ENCODE assay signal across 20 mouse cellular contexts in the genomic region with DNA sequence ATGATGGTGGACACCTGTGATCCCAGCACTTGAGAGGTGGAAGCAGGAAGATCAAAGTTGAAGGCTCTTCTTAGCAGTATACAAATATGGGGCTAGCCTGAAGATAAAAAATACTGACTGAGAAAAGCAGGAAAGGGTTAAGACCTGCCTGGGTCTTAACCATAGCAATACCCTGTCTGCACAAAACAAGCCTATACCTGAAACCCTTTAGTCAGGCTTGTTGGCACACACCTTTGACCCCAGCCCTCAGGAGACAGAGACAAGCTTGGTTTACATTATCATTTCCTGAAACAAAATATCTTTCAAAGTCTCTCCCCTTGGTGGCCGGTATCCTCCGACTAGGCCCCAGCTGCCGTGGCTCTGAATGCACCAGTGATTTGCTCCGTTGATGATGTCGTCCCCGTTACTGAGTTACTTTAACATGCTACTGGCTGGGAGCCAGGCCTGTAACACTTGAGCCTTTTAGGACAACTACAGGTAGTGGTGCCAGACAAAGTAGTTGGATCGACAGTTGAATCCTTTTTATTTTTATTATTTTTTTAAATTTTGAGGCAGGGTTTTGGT. TPM values are rescaled to one million over a fixed set of nuclear protein-coding genes. Genes with fewer than 3 reads are reported as not detected.
DNase-seq lines count a peak whose midpoint lies in the region; ATAC-seq and TF ChIP-seq lines count a peak whose summit lies in the region.
"Had no signal": no experiment of that assay in that cellular context is flagged by ENCODE, and none has a peak within 500 bp of the region (broad histone marks: within the 10 kb centered on the region; RNA-seq: fewer than 3 reads in every experiment).

No protein-coding gene starts in this region.

- no peak overlapping the region for H3K4me2 ChIP-seq in lung, postnatal 0 days (replicated peaks; ENCODE audit: low read depth, low read length)
- no peak overlapping the region for H3K4me2 ChIP-seq in embryonic facial prominence, embryonic 11.5 days (ENCODE audit: low read depth, low read length)
- H3K4me2 ChIP-seq: embryonic facial prominence, embryonic 12.5 days; forebrain, embryonic 12.5 days; heart, embryonic 13.5 days; liver, embryonic 12.5 days; neural tube, embryonic 13.5 days had no signal

- peak; percentile 14 for DNase-seq in lung, postnatal 36 days
- no peak for DNase-seq in lung, postnatal 0 days (ENCODE audit: low spot score)
- DNase-seq in embryonic facial prominence, embryonic 11.5 days (ENCODE audit: low spot score), result peak; percentile 35
- DNase-seq in kidney, adult 9 months, result peak; percentile 65
- DNase-seq in kidney, postnatal 4 days, result peak; percentile 58 to 72
- no peak for DNase-seq in frontal cortex, postnatal 10 days (ENCODE audit: low spot score in 2 of 2)
- DNase-seq in layer of hippocampus, adult 8-10 months (ENCODE audit: low spot score in 2 of 2), result no peak
- DNase-seq: adrenal gland, postnatal 10 days; cerebellum, adult 8-10 months; gastrocnemius, postnatal 36 days; heart, postnatal 4 days; thymus, adult 18-20 months had no signal

- TF ChIP-seq CTCF in lung, postnatal 0 days (IDR thresholded peaks at IDR 0.05), result no peak

- whole genome bisulfite sequencing in lung, postnatal 0 days, result 35% methylated on average over 7 of the region's 7 CpGs
- WGBS in embryonic facial prominence, embryonic 11.5 days, result 39% methylated on average over 7 of the region's 7 CpGs

- H3K36me3 ChIP-seq in lung, postnatal 0 days (ENCODE audit: insufficient read depth, low read length), result peaks cover 14% of the 10 kb centered on the region; the same call in 1 of the 2 replicates
- H3K36me3 ChIP-seq in embryonic facial prominence, embryonic 11.5 days (replicated peaks; ENCODE audit: control insufficient read depth, insufficient read depth, low read depth, low read length), result peaks cover 7% of the 10 kb centered on the region

- no peak overlapping the region for H3K9ac ChIP-seq in lung, postnatal 0 days (replicated peaks; ENCODE audit: low read depth)
- H3K9ac ChIP-seq in embryonic facial prominence, embryonic 11.5 days (replicated peaks; ENCODE audit: low read length), result no peak overlapping the region
- H3K9ac ChIP-seq: embryonic facial prominence, embryonic 12.5 days; forebrain, embryonic 12.5 days; heart, embryonic 13.5 days; liver, embryonic 12.5 days; neural tube, embryonic 13.5 days had no signal

- H3K9me3 ChIP-seq in lung, postnatal 0 days (ENCODE audit: low read length), result no peaks in the 10 kb centered on the region
- H3K9me3 ChIP-seq in embryonic facial prominence, embryonic 11.5 days (replicated peaks; ENCODE audit: control insufficient read depth, low read length), result no peaks in the 10 kb centered on the region
- H3K9me3 ChIP-seq: embryonic facial prominence, embryonic 12.5 days; forebrain, embryonic 12.5 days; G1E; heart, embryonic 13.5 days; liver, embryonic 12.5 days; neural tube, embryonic 13.5 days had no signal

- TF ChIP-seq EP300 in lung, postnatal 0 days (IDR thresholded peaks at IDR 0.05), result no peak

- no peak overlapping the region for H3K4me3 ChIP-seq in lung, postnatal 0 days (ENCODE audit: low read depth, low read length)
- no peak overlapping the region for H3K4me3 ChIP-seq in embryonic facial prominence, embryonic 11.5 days (ENCODE audit: low read depth, low read length)
- H3K4me3 ChIP-seq: embryonic facial prominence, embryonic 12.5 days; forebrain, embryonic 12.5 days; heart, embryonic 13.5 days; layer of hippocampus, adult 2 months; liver, embryonic 12.5 days; neural tube, embryonic 13.5 days had no signal

- no peaks in the 10 kb centered on the region for H3K27me3 ChIP-seq in lung, postnatal 0 days (replicated peaks; ENCODE audit: insufficient read depth, low read length)
- H3K27me3 ChIP-seq in embryonic facial prominence, embryonic 11.5 days (ENCODE audit: control insufficient read depth, insufficient read depth, low read length), result no peaks in the 10 kb centered on the region
- H3K27me3 ChIP-seq: embryonic facial prominence, embryonic 12.5 days; forebrain, embryonic 12.5 days; heart, embryonic 13.5 days; liver, embryonic 12.5 days; neural tube, embryonic 13.5 days had no signal

- no peak for ATAC-seq in lung, postnatal 0 days
- ATAC-seq in embryonic facial prominence, embryonic 11.5 days (replicated peaks; ENCODE audit: insufficient number of reproducible peaks, low FRiP score, low TSS enrichment, low read depth), result 0 out of 2 replicates have a peak, but pooled peaks have one; percentile 39
- ATAC-seq: hindbrain, postnatal 0 days; liver, embryonic 12.5 days had no signal

- H3K4me1 ChIP-seq in lung, postnatal 0 days (ENCODE audit: insufficient read depth, low read depth, low read length), result no peaks in the 10 kb centered on the region
- H3K4me1 ChIP-seq in embryonic facial prominence, embryonic 11.5 days (ENCODE audit: control insufficient read depth, insufficient read depth, low read length), result no peaks in the 10 kb centered on the region
- H3K4me1 ChIP-seq: forebrain, embryonic 12.5 days; heart, embryonic 13.5 days; neural tube, embryonic 13.5 days had no signal

- no peak overlapping the region for H3K27ac ChIP-seq in lung, postnatal 0 days (ENCODE audit: low read length)
- no peak overlapping the region for H3K27ac ChIP-seq in embryonic facial prominence, embryonic 11.5 days (replicated peaks; ENCODE audit: low read depth, low read length)
- H3K27ac ChIP-seq: embryonic facial prominence, embryonic 12.5 days; forebrain, embryonic 12.5 days; heart, embryonic 13.5 days; hindbrain, postnatal 0 days; layer of hippocampus, adult 2 months; liver, embryonic 12.5 days; neural tube, embryonic 13.5 days had no signal

RNA-seq across cellular contexts. Expression of gene Heatr3, which starts 6.8 kb away (rescaled TPM):
- 12.9 and 13.5 TPM in 2 replicates for polyA plus RNA-seq in lung, postnatal 0 days (2015; fragmentation: Nextera tagmentation; extraction: Ambion mirVana)
- polyA plus RNA-seq in embryonic facial prominence, embryonic 11.5 days (2014; fragmentation: Nextera tagmentation; extraction: Ambion mirVana), result 55.7 and 56.6 TPM in 2 replicates
- 10 to 100 TPM; 27.0 to 35.1 (median 31.1) TPM for total RNA-seq in layer of hippocampus, adult 8-10 months (2022)

RNA-seq across cellular contexts. Expression of gene Cnep1r1, which starts 12.3 kb away (rescaled TPM):
- polyA plus RNA-seq in lung, postnatal 0 days (2015; fragmentation: Nextera tagmentation; extraction: Ambion mirVana), result 45.8 and 46.4 TPM in 2 replicates
- 41.5 and 43.8 TPM in 2 replicates for polyA plus RNA-seq in embryonic facial prominence, embryonic 11.5 days (2014; fragmentation: Nextera tagmentation; extraction: Ambion mirVana)
- total RNA-seq in layer of hippocampus, adult 8-10 months (2022), result 10 to 100 TPM; 30.2 to 41.1 (median 35.5) TPM

Comparison
In these comparisons a context has a peak if more than half of its experiments do, and no peak if none do; other contexts are left out.
1. DNase-seq: peak in lung, postnatal 36 days (single experiment), embryonic facial prominence, embryonic 11.5 days (single experiment), kidney, adult 9 months (single experiment) and kidney, postnatal 4 days (2 of 2); none in lung, postnatal 0 days (single experiment), frontal cortex, postnatal 10 days (0 of 2) and layer of hippocampus, adult 8-10 months (0 of 2).